Mouse (Mus musculus): ENCODE results near the gene Snn. TPM values are rescaled to one million over a fixed set of nuclear protein-coding genes. Genes with fewer than 3 reads are reported as not detected.

Snn gene
- polyA plus RNA-seq, 1 experiment = 17.7 TPM

GRCm38 (mm10) chr16:11071176-11071575 is 10.4 kb downstream of the Snn start:
- TF ChIP-seq CTCF (IDR thresholded peaks at IDR 0.05; ENCODE audit: low read depth, low read length) = no peak
- no peak for TF ChIP-seq POLR2A (IDR thresholded peaks at IDR 0.05; ENCODE audit: insufficient read depth, low read length)
- TF ChIP-seq EP300 (IDR thresholded peaks at IDR 0.05; ENCODE audit: insufficient read depth, low read depth, low read length) = no peak
- Histone ChIP-seq H3K27me3 (ENCODE audit: control insufficient read depth, insufficient read depth, low read length, poor library complexity, severe bottlenecking) (no peaks in the 10 kb centered on the region), H3K36me3 (ENCODE audit: control insufficient read depth, insufficient read depth, low read length, poor library complexity, severe bottlenecking) (peaks cover 7% of the 10 kb centered on the region), H3K4me3 (ENCODE audit: low read depth, low read length) (no peak overlapping the region), H3K9ac (ENCODE audit: low read depth, poor library complexity, severe bottlenecking) (no peak overlapping the region), H3K9me3 (replicated peaks; ENCODE audit: control insufficient read depth, insufficient read depth, low read length, poor library complexity, severe bottlenecking) (no peaks in the 10 kb centered on the region; the same call in 1 of the 2 replicates), H3K27ac (ENCODE audit: insufficient read depth, low read length) (no peak overlapping the region), H3K4me1 (ENCODE audit: control insufficient read depth, insufficient read depth, low read length) (no peaks in the 10 kb centered on the region)

- no peak overlapping the region for H3K4me3 ChIP-seq (ENCODE audit: low read depth, low read length)
- no peak for TF ChIP-seq EP300 (IDR thresholded peaks at IDR 0.05; ENCODE audit: insufficient read depth, low read depth, low read length)
- TF ChIP-seq POLR2A (IDR thresholded peaks at IDR 0.05; ENCODE audit: insufficient read depth, low read length) = no peak
- no peak for TF ChIP-seq CTCF (IDR thresholded peaks at IDR 0.05; ENCODE audit: low read depth, low read length)
- H3K9ac ChIP-seq (ENCODE audit: low read depth, poor library complexity, severe bottlenecking) = no peak overlapping the region
- peaks cover 7% of the 10 kb centered on the region for H3K36me3 ChIP-seq (ENCODE audit: control insufficient read depth, insufficient read depth, low read length, poor library complexity, severe bottlenecking)
- H3K27ac ChIP-seq (ENCODE audit: insufficient read depth, low read length) = no peak overlapping the region
- no peaks in the 10 kb centered on the region; the same call in 1 of the 2 replicates for H3K9me3 ChIP-seq (replicated peaks; ENCODE audit: control insufficient read depth, insufficient read depth, low read length, poor library complexity, severe bottlenecking)
- H3K27me3 ChIP-seq (ENCODE audit: control insufficient read depth, insufficient read depth, low read length, poor library complexity, severe bottlenecking) = no peaks in the 10 kb centered on the region
- no peaks in the 10 kb centered on the region for H3K4me1 ChIP-seq (ENCODE audit: control insufficient read depth, insufficient read depth, low read length)
Observed at GRCm38 (mm10) chr16:11071887-11072286, 11.1 kb downstream of the Snn start.

GRCm38 (mm10) chr16:11072454-11072853 is 11.7 kb downstream of the Snn start:
- TF ChIP-seq CTCF (IDR thresholded peaks at IDR 0.05; ENCODE audit: low read depth, low read length) = no peak
- no peak for TF ChIP-seq POLR2A (IDR thresholded peaks at IDR 0.05; ENCODE audit: insufficient read depth, low read length)
- TF ChIP-seq EP300 (IDR thresholded peaks at IDR 0.05; ENCODE audit: insufficient read depth, low read depth, low read length) = no peak
- no peak overlapping the region for H3K9ac ChIP-seq (ENCODE audit: low read depth, poor library complexity, severe bottlenecking)
- no peaks in the 10 kb centered on the region for H3K27me3 ChIP-seq (ENCODE audit: control insufficient read depth, insufficient read depth, low read length, poor library complexity, severe bottlenecking)
- no peak overlapping the region for H3K27ac ChIP-seq (ENCODE audit: insufficient read depth, low read length)
- H3K4me1 ChIP-seq (ENCODE audit: control insufficient read depth, insufficient read depth, low read length) = no peaks in the 10 kb centered on the region
- no peaks in the 10 kb centered on the region; the same call in 1 of the 2 replicates for H3K9me3 ChIP-seq (replicated peaks; ENCODE audit: control insufficient read depth, insufficient read depth, low read length, poor library complexity, severe bottlenecking)
- H3K4me3 ChIP-seq (ENCODE audit: low read depth, low read length) = no peak overlapping the region
- peaks cover 7% of the 10 kb centered on the region for H3K36me3 ChIP-seq (ENCODE audit: control insufficient read depth, insufficient read depth, low read length, poor library complexity, severe bottlenecking)

- Histone ChIP-seq H3K9ac (ENCODE audit: low read depth, poor library complexity, severe bottlenecking) (no peak overlapping the region), H3K27ac (ENCODE audit: insufficient read depth, low read length) (no peak overlapping the region), H3K36me3 (ENCODE audit: control insufficient read depth, insufficient read depth, low read length, poor library complexity, severe bottlenecking) (peaks cover 7% of the 10 kb centered on the region), H3K27me3 (ENCODE audit: control insufficient read depth, insufficient read depth, low read length, poor library complexity, severe bottlenecking) (no peaks in the 10 kb centered on the region), H3K9me3 (replicated peaks; ENCODE audit: control insufficient read depth, insufficient read depth, low read length, poor library complexity, severe bottlenecking) (no peaks in the 10 kb centered on the region; the same call in 1 of the 2 replicates), H3K4me1 (ENCODE audit: control insufficient read depth, insufficient read depth, low read length) (no peaks in the 10 kb centered on the region), H3K4me3 (ENCODE audit: low read depth, low read length) (no peak overlapping the region)
- TF ChIP-seq EP300 (IDR thresholded peaks at IDR 0.05; ENCODE audit: insufficient read depth, low read depth, low read length) (no peak), CTCF (IDR thresholded peaks at IDR 0.05; ENCODE audit: low read depth, low read length) (no peak), POLR2A (IDR thresholded peaks at IDR 0.05; ENCODE audit: insufficient read depth, low read length) (no peak)
Observed at GRCm38 (mm10) chr16:11073060-11073459, 12.3 kb downstream of the Snn start.

GRCm38 (mm10) chr16:11077601-11078201 is 17.0 kb downstream of the Snn start:
- no peaks in the 10 kb centered on the region for H3K4me1 ChIP-seq (ENCODE audit: control insufficient read depth, insufficient read depth, low read length)
- H3K9ac ChIP-seq (ENCODE audit: low read depth, poor library complexity, severe bottlenecking) = no peak overlapping the region
- no peak overlapping the region for H3K27ac ChIP-seq (ENCODE audit: insufficient read depth, low read length)
- no peak overlapping the region for H3K4me3 ChIP-seq (ENCODE audit: low read depth, low read length)
- no peaks in the 10 kb centered on the region; the same call in 1 of the 2 replicates for H3K9me3 ChIP-seq (replicated peaks; ENCODE audit: control insufficient read depth, insufficient read depth, low read length, poor library complexity, severe bottlenecking)
- no peak for TF ChIP-seq CTCF (IDR thresholded peaks at IDR 0.05; ENCODE audit: low read depth, low read length)
- TF ChIP-seq POLR2A (IDR thresholded peaks at IDR 0.05; ENCODE audit: insufficient read depth, low read length) = no peak
- no peak for TF ChIP-seq EP300 (IDR thresholded peaks at IDR 0.05; ENCODE audit: insufficient read depth, low read depth, low read length)
- peaks cover 10% of the 10 kb centered on the region for H3K36me3 ChIP-seq (ENCODE audit: control insufficient read depth, insufficient read depth, low read length, poor library complexity, severe bottlenecking)
- H3K27me3 ChIP-seq (ENCODE audit: control insufficient read depth, insufficient read depth, low read length, poor library complexity, severe bottlenecking) = no peaks in the 10 kb centered on the region

- Histone ChIP-seq H3K4me3 (ENCODE audit: low read depth, low read length) (no peak overlapping the region), H3K9me3 (replicated peaks; ENCODE audit: control insufficient read depth, insufficient read depth, low read length, poor library complexity, severe bottlenecking) (no peaks in the 10 kb centered on the region; the same call in 1 of the 2 replicates), H3K4me1 (ENCODE audit: control insufficient read depth, insufficient read depth, low read length) (no peaks in the 10 kb centered on the region), H3K27ac (ENCODE audit: insufficient read depth, low read length) (no peak overlapping the region), H3K9ac (ENCODE audit: low read depth, poor library complexity, severe bottlenecking) (no peak overlapping the region), H3K27me3 (ENCODE audit: control insufficient read depth, insufficient read depth, low read length, poor library complexity, severe bottlenecking) (no peaks in the 10 kb centered on the region), H3K36me3 (ENCODE audit: control insufficient read depth, insufficient read depth, low read length, poor library complexity, severe bottlenecking) (peaks cover 11% of the 10 kb centered on the region)
- TF ChIP-seq EP300 (IDR thresholded peaks at IDR 0.05; ENCODE audit: insufficient read depth, low read depth, low read length) = no peak
- no peak for TF ChIP-seq CTCF (IDR thresholded peaks at IDR 0.05; ENCODE audit: low read depth, low read length)
- no peak for TF ChIP-seq POLR2A (IDR thresholded peaks at IDR 0.05; ENCODE audit: insufficient read depth, low read length)
Observed at GRCm38 (mm10) chr16:11078216-11078869, 17.6 kb downstream of the Snn start.

All from ES-Bruce4 (cell line).